In genomic region chr2:23481715-23482114, GRCm38 (mm10) we compare ENCODE assay signal across 15 mouse cellular contexts.
"Had no signal": no experiment of that assay in that cellular context is flagged by ENCODE, and none has a peak within 500 bp of the region (broad histone marks: within the 10 kb centered on the region; RNA-seq: fewer than 3 reads in every experiment).

No protein-coding gene starts in this region.

- H3K27ac ChIP-seq: neural tube, embryonic 13.5 days; neural tube, embryonic 15.5 days; stomach, embryonic 15.5 days; stomach, postnatal 0 days had no signal

- H3K4me2 ChIP-seq: neural tube, embryonic 13.5 days; neural tube, embryonic 15.5 days; stomach, embryonic 15.5 days had no signal

- DNase-seq: retina, postnatal 1 day; right cerebral cortex, adult 18-20 months; right cerebral cortex, postnatal 14 days; right cerebral cortex, postnatal 25 days; right cerebral cortex, postnatal 4 days; spleen, adult 18-20 months; thymus, adult 18-20 months; thymus, postnatal 14 days; thymus, postnatal 25 days; thymus, postnatal 36 days; thymus, postnatal 4 days had no signal

- H3K36me3 ChIP-seq: neural tube, embryonic 13.5 days; neural tube, embryonic 15.5 days; stomach, embryonic 15.5 days had no signal

- H3K9ac ChIP-seq: neural tube, embryonic 13.5 days; neural tube, embryonic 15.5 days; stomach, embryonic 15.5 days had no signal

- H3K4me3 ChIP-seq: neural tube, embryonic 13.5 days; neural tube, embryonic 15.5 days; stomach, embryonic 15.5 days had no signal

- H3K27me3 ChIP-seq: neural tube, embryonic 13.5 days; neural tube, embryonic 15.5 days; stomach, embryonic 15.5 days had no signal

- H3K4me1 ChIP-seq: neural tube, embryonic 13.5 days; neural tube, embryonic 15.5 days; stomach, embryonic 15.5 days had no signal

- H3K9me3 ChIP-seq: neural tube, embryonic 13.5 days; neural tube, embryonic 15.5 days; stomach, embryonic 15.5 days had no signal
